Mouse (Mus musculus) kidney, embryonic 15.5 days (tissue): ENCODE data around the gene Hist4h4. TPM values are rescaled to one million over a fixed set of nuclear protein-coding genes. Genes with fewer than 3 reads are reported as not detected.
"Not testable (repeated sequence)": the region's sequence is repeated elsewhere in the genome, so short reads cannot be mapped to it uniquely, and the experiment has no call there.

Experiments used
- ATAC-seq: fragments of 200-750 bp; cut with Nextera tagmentation; replicated peaks from 2 replicates; pipeline ENCODE4 v1.8.0; 2017; ENCODE audit warnings: moderate TSS enrichment; ENCODE audit not compliant: low FRiP score
- H3K27ac ChIP-seq: fragments of 300-500 bp; sonication (generic); 2 replicates; pipeline ENCODE4 v1.5.1; 2015; ENCODE audit warnings: mild to moderate bottlenecking, inconsistent platforms
- H3K27me3 ChIP-seq: fragments of 300-500 bp; sonication (generic); 2 replicates; pipeline ENCODE4 v1.6.1; 2015; ENCODE audit warnings: inconsistent platforms
- H3K36me3 ChIP-seq: fragments of 300-500 bp; sonication (generic); 2 replicates; pipeline ENCODE4 v1.6.1; 2015; ENCODE audit warnings: inconsistent platforms
- H3K4me1 ChIP-seq: fragments of 300-500 bp; sonication (generic); 2 replicates; pipeline ENCODE4 v1.6.1; 2015; ENCODE audit warnings: inconsistent platforms
- H3K4me2 ChIP-seq: fragments of 300-500 bp; sonication (generic); 2 replicates; pipeline ENCODE4 v1.6.1; 2015; ENCODE audit warnings: moderate library complexity, mild to moderate bottlenecking, inconsistent platforms
- H3K4me3 ChIP-seq: fragments of 300-500 bp; sonication (generic); replicated peaks from 2 replicates; pipeline ENCODE4 v1.5.1; 2015; ENCODE audit warnings: mild to moderate bottlenecking, inconsistent platforms
- H3K9ac ChIP-seq: fragments of 300-500 bp; sonication (generic); 2 replicates; pipeline ENCODE4 v1.6.1; 2015; ENCODE audit warnings: mild to moderate bottlenecking, inconsistent platforms
- H3K9me3 ChIP-seq: fragments of 300-500 bp; sonication (generic); replicated peaks from 2 replicates; pipeline ENCODE4 v1.6.1; 2016; ENCODE audit warnings: inconsistent platforms
- WGBS: fragments of 180-500 bp; shearing (Covaris S2); methylation state at CpG from one replicate; pipeline ENCODE4 v1.1.7; 2015; ENCODE audit warnings: mixed read lengths; 5-methylcytosine and 5-hydroxymethylcytosine counted together
- polyA plus RNA-seq: library from polyadenylated mRNA; unstranded; fragments of >200 nt; fragmentation: Nextera tagmentation; extraction: Ambion mirVana; gene quantifications from 2 replicates; pipeline ENCODE4 v1.2.1, GENCODE M21; 2015

Gene Hist4h4
- polyA plus RNA-seq, 1 experiment from 2014 or later, result 0.69 TPM

DNA sequence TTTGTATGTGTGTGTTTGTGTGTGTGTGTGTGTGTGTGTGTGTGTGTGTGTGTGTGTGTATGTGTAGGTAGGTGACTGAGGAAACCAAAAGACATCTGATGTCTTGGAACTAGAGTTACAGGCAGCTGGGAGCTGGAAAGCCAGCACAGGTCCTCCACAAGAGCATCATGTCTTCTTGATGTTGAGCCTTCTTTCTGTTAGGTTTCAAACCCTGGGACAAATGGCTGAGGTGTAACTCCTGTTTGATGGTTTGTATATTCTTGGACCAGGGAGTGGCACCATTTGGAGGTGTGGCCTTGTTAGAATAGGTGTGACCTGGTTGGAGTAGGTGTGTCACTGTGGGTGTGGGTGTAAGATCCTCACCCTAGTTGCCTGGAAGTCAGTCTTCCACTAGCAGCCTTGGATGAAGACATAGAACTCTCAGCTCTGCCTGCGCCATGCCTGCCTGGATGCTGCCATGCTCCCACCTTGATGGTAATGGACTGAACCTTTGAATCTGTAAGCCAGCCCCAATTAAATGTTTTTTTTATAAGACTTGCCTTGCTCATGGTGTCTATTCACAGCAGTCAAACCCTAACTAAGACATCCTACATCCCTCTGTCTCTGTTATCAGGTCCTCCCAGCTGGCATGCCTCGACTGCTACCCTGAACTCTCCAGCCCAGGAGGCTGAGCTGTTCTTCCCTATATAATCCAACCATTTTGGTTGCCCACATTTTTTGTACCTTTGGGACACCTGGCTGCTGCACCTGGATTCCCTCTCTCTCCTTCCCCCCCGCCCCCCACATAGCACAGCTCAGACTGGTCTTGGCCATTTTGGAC lies 6.1 kb downstream of the Hist4h4 start:
- not testable (repeated sequence) for H3K9ac ChIP-seq, H3K4me3 ChIP-seq, H3K4me2 ChIP-seq, H3K9me3 ChIP-seq, H3K27me3 ChIP-seq, H3K27ac ChIP-seq, ATAC-seq, H3K36me3 ChIP-seq
- peaks cover 13% of the 10 kb centered on the region for H3K4me1 ChIP-seq
- 82% methylated on average over 3 of the region's 3 CpGs for WGBS

DNA sequence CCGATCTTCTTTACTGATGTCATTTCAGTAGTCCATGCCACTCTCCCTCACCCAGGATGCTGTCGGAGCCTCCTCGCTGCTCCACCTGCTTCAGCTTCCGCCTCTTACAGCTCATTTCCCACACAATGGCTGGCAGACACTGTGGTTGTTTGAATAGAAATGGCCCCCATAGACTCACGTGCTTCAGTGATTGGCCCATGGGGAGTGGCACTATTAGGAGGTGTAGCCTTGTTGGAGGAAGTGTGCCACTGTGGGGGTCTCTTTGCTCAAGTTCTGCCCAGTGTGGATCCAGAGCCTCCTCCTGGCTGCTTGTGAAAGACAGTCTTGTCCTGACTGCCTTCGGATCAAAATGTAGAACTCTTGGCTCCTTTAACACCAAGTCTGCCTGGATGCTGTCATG lies 8.4 kb downstream of the Hist4h4 start:
- WGBS, result 40% methylated on average over 6 of the region's 6 CpGs
- Histone ChIP-seq H3K4me1 (peaks cover 12% of the 10 kb centered on the region; the same call in 1 of the 2 replicates), H3K27ac (no peak overlapping the region), H3K27me3 (peaks cover 10% of the 10 kb centered on the region), H3K4me2 (no peak overlapping the region), H3K9ac (no peak overlapping the region), H3K36me3 (no peaks in the 10 kb centered on the region), H3K9me3 (no peaks in the 10 kb centered on the region), H3K4me3 (no peak overlapping the region)
- ATAC-seq, result no peak

DNA sequence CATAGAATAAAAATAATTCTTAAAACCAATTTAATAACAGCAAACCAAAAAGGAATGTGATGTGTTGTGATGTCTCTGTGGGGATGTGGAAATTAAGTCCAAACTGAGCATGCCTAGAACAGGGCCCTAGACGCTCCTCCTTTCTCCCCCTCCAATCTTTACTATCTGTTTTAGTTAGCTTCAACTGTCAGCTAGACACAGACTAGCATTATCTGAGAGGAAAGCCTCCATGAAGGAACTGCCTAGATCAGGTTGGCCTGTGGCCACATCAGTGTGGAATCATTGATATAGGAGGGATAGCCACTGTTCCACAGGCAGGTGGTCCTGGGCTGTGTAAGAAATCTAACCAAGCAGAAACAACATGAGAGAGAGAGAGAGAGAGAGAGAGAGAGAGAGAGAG lies 9.1 kb downstream of the Hist4h4 start:
- Histone ChIP-seq H3K4me2 (no peak overlapping the region), H3K27me3 (peaks cover 10% of the 10 kb centered on the region), H3K4me1 (peaks cover 12% of the 10 kb centered on the region; the same call in 1 of the 2 replicates), H3K27ac (no peak overlapping the region), H3K9me3 (no peaks in the 10 kb centered on the region), H3K9ac (no peak overlapping the region), H3K4me3 (no peak overlapping the region), H3K36me3 (no peaks in the 10 kb centered on the region)
- 58% methylated on average over 1 of the region's 1 CpGs for WGBS
- ATAC-seq, result no peak

DNA sequence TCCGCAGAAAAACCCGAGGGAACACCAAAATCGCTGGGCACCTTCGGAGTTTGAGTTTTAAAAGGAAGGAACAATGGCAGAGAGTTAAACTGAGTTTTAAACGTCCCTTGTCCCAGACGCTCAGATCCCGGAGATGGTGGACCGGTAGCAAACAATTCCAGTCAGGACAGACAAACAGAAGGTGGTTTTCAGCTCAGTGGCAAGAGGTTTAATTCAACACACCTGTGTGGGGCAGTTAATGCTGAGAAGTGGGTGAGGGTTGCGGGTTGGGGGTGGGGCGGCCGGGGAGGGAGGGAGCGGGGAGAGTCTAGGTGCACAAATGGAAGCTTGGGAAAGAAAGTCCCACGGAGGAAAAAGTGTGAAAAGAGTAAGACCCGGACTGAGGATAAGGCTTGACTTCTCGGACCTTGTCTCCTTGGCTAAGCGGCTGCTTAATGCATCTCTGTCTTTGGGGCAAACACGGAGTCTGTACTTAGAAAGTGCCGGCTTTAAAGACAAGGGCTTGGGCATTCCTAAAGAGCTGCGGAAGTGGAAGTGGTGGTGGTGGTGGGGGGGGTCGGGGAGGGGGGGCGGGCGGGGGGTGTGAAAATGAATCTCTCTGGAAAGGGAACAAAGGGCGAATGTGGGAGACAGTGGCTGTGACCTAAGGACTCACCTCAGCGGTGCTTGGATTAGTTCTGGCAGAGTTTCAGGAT lies 10.2 kb downstream of the Hist4h4 start:
- H3K9ac ChIP-seq, result peak overlapping the region; percentile 43; the same call in 1 of the 2 replicates
- H3K36me3 ChIP-seq, result no peaks in the 10 kb centered on the region
- ATAC-seq, result peak; percentile 57; the same call in 1 of the 2 replicates
- H3K27ac ChIP-seq, result no peak overlapping the region
- H3K27me3 ChIP-seq, result peaks cover 10% of the 10 kb centered on the region
- H3K9me3 ChIP-seq, result no peaks in the 10 kb centered on the region
- H3K4me3 ChIP-seq, result peak overlapping the region; percentile 43
- peaks cover 18% of the 10 kb centered on the region for H3K4me1 ChIP-seq
- under 1% methylated on average over 24 of the region's 24 CpGs for WGBS
- H3K4me2 ChIP-seq, result peak overlapping the region; percentile 72

DNA sequence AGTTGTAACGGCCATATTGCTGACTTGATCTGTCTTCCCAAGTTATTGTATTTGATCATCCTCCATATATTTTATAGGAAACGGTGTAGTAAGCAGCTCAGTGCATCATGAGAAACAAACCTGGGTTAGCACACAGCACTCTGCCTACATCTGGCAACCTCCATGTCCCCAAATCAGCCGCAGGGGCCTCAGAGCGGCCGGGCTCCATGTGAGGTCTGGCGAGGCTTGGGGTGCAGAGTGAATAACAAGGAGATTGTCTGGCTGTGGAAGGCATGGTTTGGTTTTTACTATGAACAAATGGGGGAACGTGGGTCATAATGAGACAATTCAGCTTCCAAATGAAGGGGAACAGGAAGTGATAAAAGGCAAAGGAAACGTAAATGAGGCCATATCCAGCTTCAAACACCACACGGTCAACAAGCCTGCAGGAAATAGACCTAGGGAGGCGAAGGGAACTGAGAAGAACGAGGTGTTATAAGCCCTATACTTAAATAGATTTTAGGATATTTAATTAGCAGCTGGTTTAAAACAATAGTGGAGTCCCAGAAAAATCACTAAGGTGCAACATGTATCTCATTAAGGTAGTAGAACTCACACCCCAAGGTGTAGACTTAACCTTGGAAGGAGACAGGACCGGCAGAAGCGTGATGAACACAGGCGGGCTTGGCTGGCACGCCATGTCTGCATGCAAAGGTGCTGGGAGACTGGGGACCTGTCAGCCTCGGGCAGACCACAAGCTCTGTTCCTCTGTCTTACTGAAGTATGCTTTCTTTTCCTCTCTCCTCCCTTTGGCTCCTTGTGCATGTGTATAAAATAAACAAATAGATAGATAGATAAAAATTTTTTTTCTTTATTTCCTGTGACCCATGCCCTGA lies 11.1 kb downstream of the Hist4h4 start:
- Histone ChIP-seq H3K4me2 (peak overlapping the region; percentile 72), H3K36me3 (no peaks in the 10 kb centered on the region), H3K4me1 (peaks cover 19% of the 10 kb centered on the region), H3K27ac (no peak overlapping the region), H3K9me3 (no peaks in the 10 kb centered on the region), H3K9ac (peak overlapping the region; percentile 43; the same call in 1 of the 2 replicates), H3K4me3 (peak overlapping the region; percentile 43), H3K27me3 (peaks cover 10% of the 10 kb centered on the region)
- no peak for ATAC-seq
- 21% methylated on average over 16 of the region's 16 CpGs for WGBS

DNA sequence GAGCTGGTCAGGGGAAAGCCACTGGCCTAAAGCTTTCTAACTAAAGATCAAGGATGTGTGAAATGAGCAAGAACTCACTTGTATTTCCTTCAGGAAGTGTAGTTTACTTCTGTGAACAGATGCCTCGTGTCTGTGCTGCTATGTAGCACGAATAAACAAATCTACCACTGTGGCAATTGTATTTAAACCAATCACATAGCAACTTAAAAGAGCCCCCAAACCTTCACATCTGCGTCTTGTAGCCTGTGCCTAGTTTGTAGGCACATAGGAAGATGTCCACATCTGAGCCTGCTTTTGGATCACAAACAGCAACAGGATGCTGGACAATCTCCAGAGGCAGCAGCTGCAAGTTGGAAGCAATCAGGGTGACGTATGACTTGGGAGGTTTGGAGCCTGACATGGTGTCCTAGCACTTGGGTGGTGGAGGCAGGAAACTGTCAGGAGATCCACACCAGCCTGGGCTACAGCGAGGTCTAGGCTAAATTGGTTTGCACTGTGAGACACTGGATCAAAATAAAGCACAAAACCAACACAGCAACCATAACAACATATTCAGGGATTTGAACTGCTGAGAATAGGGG lies 14.7 kb downstream of the Hist4h4 start:
- peak; percentile 73; the same call in 1 of the 2 replicates for ATAC-seq
- H3K27ac ChIP-seq, result peak overlapping the region; percentile 80
- 51% methylated on average over 5 of the region's 5 CpGs for WGBS
- H3K4me2 ChIP-seq, result no peak overlapping the region
- H3K9me3 ChIP-seq, result no peaks in the 10 kb centered on the region
- H3K36me3 ChIP-seq, result no peaks in the 10 kb centered on the region
- H3K27me3 ChIP-seq, result peaks cover 10% of the 10 kb centered on the region
- no peak overlapping the region for H3K4me3 ChIP-seq
- H3K9ac ChIP-seq, result no peak overlapping the region
- peaks cover 19% of the 10 kb centered on the region for H3K4me1 ChIP-seq

DNA sequence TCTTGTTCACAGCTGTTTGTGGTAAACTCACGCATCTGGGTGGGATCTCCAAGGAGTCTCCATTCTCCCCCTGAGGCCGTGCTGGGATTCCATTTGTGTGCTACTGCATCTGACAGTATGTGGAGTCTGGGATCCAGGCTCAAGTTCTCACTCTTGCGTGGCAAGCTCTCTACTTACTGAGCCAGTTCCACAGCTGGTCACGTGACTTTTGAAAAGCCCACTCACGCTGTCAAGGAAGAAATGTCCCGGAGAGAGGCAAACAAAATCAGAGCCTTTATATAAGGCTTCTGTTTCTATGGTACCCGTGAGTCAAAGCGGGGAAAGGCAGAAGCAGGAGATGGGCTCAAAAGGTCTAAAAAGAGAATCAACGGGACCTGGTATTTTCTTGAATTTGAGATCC lies 21.5 kb downstream of the Hist4h4 start:
- Histone ChIP-seq H3K36me3 (no peaks in the 10 kb centered on the region), H3K4me3 (no peak overlapping the region), H3K27me3 (no peaks in the 10 kb centered on the region), H3K4me2 (no peak overlapping the region), H3K9me3 (no peaks in the 10 kb centered on the region), H3K27ac (no peak overlapping the region), H3K4me1 (no peaks in the 10 kb centered on the region), H3K9ac (no peak overlapping the region)
- 86% methylated on average over 9 of the region's 9 CpGs for WGBS
- ATAC-seq, result no peak

DNA sequence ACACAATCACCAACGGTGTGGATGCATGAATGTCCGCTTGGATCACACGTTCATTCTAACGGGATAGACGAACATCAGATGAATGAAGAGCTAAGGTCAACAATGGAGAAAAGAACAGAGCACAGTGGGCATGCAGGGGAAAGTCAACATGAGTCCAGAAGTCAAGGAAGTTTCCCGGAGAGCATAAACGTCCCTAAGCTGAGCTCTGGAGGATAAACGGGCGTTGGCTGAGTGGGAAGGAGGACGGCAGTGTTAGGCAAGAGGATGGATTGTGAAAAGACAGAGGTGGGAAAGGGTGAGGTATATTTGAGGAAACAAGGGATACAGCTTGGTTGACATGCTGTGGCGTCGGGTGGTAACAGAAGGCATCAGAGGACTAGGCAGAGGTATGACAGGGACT lies 22.1 kb downstream of the Hist4h4 start:
- no peak overlapping the region for H3K9ac ChIP-seq
- H3K4me1 ChIP-seq, result no peaks in the 10 kb centered on the region
- no peaks in the 10 kb centered on the region for H3K27me3 ChIP-seq
- H3K9me3 ChIP-seq, result no peaks in the 10 kb centered on the region
- 87% methylated on average over 12 of the region's 12 CpGs for WGBS
- no peak overlapping the region for H3K27ac ChIP-seq
- ATAC-seq, result no peak
- H3K4me2 ChIP-seq, result no peak overlapping the region
- no peaks in the 10 kb centered on the region for H3K36me3 ChIP-seq
- H3K4me3 ChIP-seq, result no peak overlapping the region

DNA sequence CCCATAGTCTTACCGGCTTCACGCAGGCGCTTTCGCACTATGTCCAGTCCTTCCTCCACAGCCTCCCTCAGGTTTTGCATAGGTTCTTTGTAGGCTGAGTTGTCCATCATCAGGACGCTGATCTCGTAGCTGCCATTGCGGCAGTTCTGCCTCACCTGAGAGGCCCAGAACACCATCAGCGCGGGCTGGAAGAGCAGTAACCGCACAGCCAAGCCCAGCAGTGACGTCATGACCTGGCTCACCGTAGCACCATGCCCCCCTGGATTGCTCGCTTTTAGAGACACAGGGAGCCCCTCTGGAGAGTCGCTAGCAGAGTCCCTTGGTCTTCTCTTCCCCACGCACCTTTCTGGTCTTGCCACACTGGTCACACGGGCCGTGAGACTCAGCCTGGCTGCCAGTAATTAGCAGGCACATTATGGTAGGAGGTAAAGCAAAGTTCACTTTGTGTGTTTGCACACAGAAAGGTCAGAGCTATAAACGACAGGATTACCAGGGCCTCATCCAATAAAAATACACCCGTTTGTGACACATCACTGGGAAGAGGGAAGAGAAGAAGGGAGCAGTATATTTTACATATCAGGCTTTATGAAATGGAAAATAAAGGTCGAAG lies 22.7 kb downstream of the Hist4h4 start, which contains the start of gene Gucy2c:
Gene Gucy2c (minus strand): TSS at position 389 of the 610 bp plus-strand sequence.
- Histone ChIP-seq H3K27ac (no peak within 1 kb of the TSS), H3K4me2 (no peak within 1 kb of the TSS), H3K4me1 (no peaks in the 10 kb centered on the region), H3K9me3 (no peaks in the 10 kb centered on the region), H3K4me3 (no peak within 1 kb of the TSS), H3K27me3 (no peaks in the 10 kb centered on the region), H3K9ac (no peak within 1 kb of the TSS), H3K36me3 (no peaks in the 10 kb centered on the region)
- ATAC-seq, result no peak
- 70% methylated on average over 20 of the region's 20 CpGs for WGBS

DNA sequence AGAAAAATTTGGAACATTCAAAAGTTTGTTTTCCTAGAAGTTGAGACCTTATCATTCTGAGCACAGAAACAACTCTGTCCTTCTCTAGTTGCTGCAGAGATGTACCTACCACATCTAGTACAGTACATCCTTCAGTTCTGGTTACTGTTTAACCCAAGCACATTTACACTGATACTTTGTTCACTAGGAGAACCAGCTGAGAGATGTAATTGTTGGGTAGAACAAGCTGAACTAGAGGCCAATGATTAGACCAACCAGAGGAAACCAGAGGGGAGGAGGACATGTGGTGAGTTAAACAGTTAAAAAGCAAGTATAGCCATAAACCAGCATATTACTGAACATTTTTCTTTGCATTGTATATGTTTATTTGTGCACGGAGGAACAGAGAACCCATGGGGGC lies 27.8 kb downstream of the Hist4h4 start:
- no peak overlapping the region for H3K9ac ChIP-seq
- no peak overlapping the region for H3K27ac ChIP-seq
- ATAC-seq, result no peak
- no peak overlapping the region for H3K4me3 ChIP-seq
- no peak overlapping the region for H3K4me2 ChIP-seq
- WGBS, result 88% methylated on average over 1 of the region's 1 CpGs
- H3K9me3 ChIP-seq, result no peaks in the 10 kb centered on the region
- H3K36me3 ChIP-seq, result no peaks in the 10 kb centered on the region
- H3K4me1 ChIP-seq, result no peaks in the 10 kb centered on the region
- no peaks in the 10 kb centered on the region for H3K27me3 ChIP-seq

DNA sequence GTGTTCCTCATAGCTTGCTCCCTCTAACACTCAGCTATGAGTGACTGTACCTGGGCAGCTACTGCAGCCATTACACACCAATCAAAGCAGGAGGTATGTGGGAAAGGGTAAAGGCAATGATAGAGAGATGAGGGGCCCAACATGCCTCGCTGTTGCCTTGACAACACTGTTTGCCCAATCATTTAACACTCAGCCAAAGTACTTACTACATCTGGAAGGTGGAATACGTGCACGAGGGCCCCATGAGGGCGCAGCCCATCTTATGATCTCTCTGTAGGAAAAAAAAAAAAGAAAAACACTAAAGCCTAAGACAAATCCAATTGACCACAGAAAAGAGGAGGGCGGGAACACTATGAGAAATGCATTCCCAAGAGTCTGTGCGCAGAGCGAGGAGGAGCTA lies 34.4 kb downstream of the Hist4h4 start:
- ATAC-seq, result no peak

More for the DNA sequence above, 34.4 kb downstream of the Hist4h4 start:
- Histone ChIP-seq H3K9ac (no peak overlapping the region), H3K27ac (no peak overlapping the region), H3K9me3 (no peaks in the 10 kb centered on the region), H3K36me3 (no peaks in the 10 kb centered on the region), H3K4me3 (no peak overlapping the region), H3K4me2 (no peak overlapping the region), H3K4me1 (no peaks in the 10 kb centered on the region), H3K27me3 (no peaks in the 10 kb centered on the region)
- WGBS, result 87% methylated on average over 7 of the region's 7 CpGs
